Mouse (Mus musculus) cerebellum, postnatal 14 days (tissue): ENCODE measurements around the gene 2810408A11Rik.

Experiments
- DNase-seq, 2 experiments: peaks; one replicate each; pipeline ENCODE4 v3.0.0; 2021; ENCODE audit warnings: mixed read lengths in 2 of 2

The 2810408A11Rik gene

GRCm38 (mm10) chr11:69900471-69901405 is at the start of gene 2810408A11Rik, which contains the start of gene Neurl4:
Gene 2810408A11Rik (minus strand): TSS chr11:69900987.
Gene Neurl4 (plus strand): TSS chr11:69901072.
- peak; percentile 87 to 91 for DNase-seq

GRCm38 (mm10) chr11:69948763-69949150 is 48.0 kb upstream of the 2810408A11Rik start:
- DNase-seq: peak; percentile 90 to 95

- DNase-seq: peak; percentile 82 to 92
Measured at GRCm38 (mm10) chr11:69948066-69948762, 47.4 kb upstream of the 2810408A11Rik start, which contains the start of gene Slc2a4. Gene Slc2a4 (minus strand): TSS chr11:69948188.

GRCm38 (mm10) chr11:69947337-69948065 is 46.7 kb upstream of the 2810408A11Rik start:
- DNase-seq: peak in 1 of 2 experiments; percentile 57

- DNase-seq: peak in 1 of 2 experiments; percentile 31
Measured at GRCm38 (mm10) chr11:69945997-69946891, 45.5 kb upstream of the 2810408A11Rik start.

GRCm38 (mm10) chr11:69945216-69945615 is 44.4 kb upstream of the 2810408A11Rik start:
- no peak for DNase-seq

- peak; percentile 72 to 85 for DNase-seq
Measured at GRCm38 (mm10) chr11:69940962-69941361, 40.2 kb upstream of the 2810408A11Rik start.

- DNase-seq: no peak
Measured at GRCm38 (mm10) chr11:69939731-69940130, 38.9 kb upstream of the 2810408A11Rik start.

GRCm38 (mm10) chr11:69939181-69939580 is 38.4 kb upstream of the 2810408A11Rik start:
- DNase-seq: no peak

GRCm38 (mm10) chr11:69938401-69938979 is 37.7 kb upstream of the 2810408A11Rik start:
- DNase-seq: no peak

- DNase-seq: no peak
Measured at GRCm38 (mm10) chr11:69937834-69938233, 37.0 kb upstream of the 2810408A11Rik start.

GRCm38 (mm10) chr11:69937385-69937784 is 36.6 kb upstream of the 2810408A11Rik start:
- DNase-seq: no peak

GRCm38 (mm10) chr11:69936714-69937347 is 36.0 kb upstream of the 2810408A11Rik start:
- DNase-seq: peak in 1 of 2 experiments; percentile 64

- DNase-seq: peak; percentile 48 to 70
Measured at GRCm38 (mm10) chr11:69936156-69936555, 35.4 kb upstream of the 2810408A11Rik start.

GRCm38 (mm10) chr11:69935137-69935879 is 34.5 kb upstream of the 2810408A11Rik start, which contains the start of gene Ybx2:
Gene Ybx2 (plus strand): TSS chr11:69935796.
- DNase-seq: peak; percentile 98 to 99

GRCm38 (mm10) chr11:69934681-69935080 is 33.9 kb upstream of the 2810408A11Rik start:
- no peak for DNase-seq

- peak; percentile 96 to 99 for DNase-seq
Measured at GRCm38 (mm10) chr11:69934169-69934568, 33.4 kb upstream of the 2810408A11Rik start.

- no peak for DNase-seq
Measured at GRCm38 (mm10) chr11:69933066-69933465, 32.3 kb upstream of the 2810408A11Rik start.

- DNase-seq: no peak
Measured at GRCm38 (mm10) chr11:69932254-69932653, 31.5 kb upstream of the 2810408A11Rik start.

GRCm38 (mm10) chr11:69931769-69932168 is 31.0 kb upstream of the 2810408A11Rik start:
- DNase-seq: no peak
